Mouse (Mus musculus): ENCODE results near the gene Rap2c.

Gene Rap2c

GRCm38 (mm10) chrX:51017851-51018785, at the start of gene Rap2c:
Rap2c (minus strand) TSS chrX:51018018.
- peak; percentile 69 for DNase-seq

- peak; percentile 15 for DNase-seq
Measured at GRCm38 (mm10) chrX:51066539-51067286, 48.9 kb upstream of the Rap2c start.

- peak; percentile 58 for DNase-seq
Measured at GRCm38 (mm10) chrX:51065773-51066172, 48.0 kb upstream of the Rap2c start.

- no peak for DNase-seq
Measured at GRCm38 (mm10) chrX:51065158-51065664, 47.4 kb upstream of the Rap2c start.

- no peak for DNase-seq
Measured at GRCm38 (mm10) chrX:51060220-51060619, 42.4 kb upstream of the Rap2c start.

GRCm38 (mm10) chrX:51058741-51059140, 40.9 kb upstream of the Rap2c start:
- no peak for DNase-seq

GRCm38 (mm10) chrX:51058317-51058716, 40.5 kb upstream of the Rap2c start:
- no peak for DNase-seq

- DNase-seq = no peak
Measured at GRCm38 (mm10) chrX:51051680-51052461, 34.1 kb upstream of the Rap2c start.

- no peak for DNase-seq
Measured at GRCm38 (mm10) chrX:51035678-51036209, 17.9 kb upstream of the Rap2c start.

- DNase-seq = peak; percentile 47
Measured at GRCm38 (mm10) chrX:51019884-51020283, 2.1 kb upstream of the Rap2c start.

GRCm38 (mm10) chrX:51018786-51019179, 965 bp upstream of the Rap2c start:
- DNase-seq = peak; percentile 70

GRCm38 (mm10) chrX:51016926-51017325, 892 bp downstream of the Rap2c start:
- DNase-seq = peak; percentile 5

- no peak for DNase-seq
Measured at GRCm38 (mm10) chrX:51012280-51012679, 5.5 kb downstream of the Rap2c start.

GRCm38 (mm10) chrX:51010323-51010722, 7.5 kb downstream of the Rap2c start:
- DNase-seq = no peak

- DNase-seq = no peak
Measured at GRCm38 (mm10) chrX:51000791-51001190, 17.0 kb downstream of the Rap2c start.

GRCm38 (mm10) chrX:50995310-50995709, 22.5 kb downstream of the Rap2c start:
- DNase-seq = no peak

GRCm38 (mm10) chrX:50991324-50991723, 26.5 kb downstream of the Rap2c start:
- DNase-seq = no peak

- no peak for DNase-seq
Measured at GRCm38 (mm10) chrX:50989940-50990339, 27.9 kb downstream of the Rap2c start.

GRCm38 (mm10) chrX:50988581-50988980, 29.2 kb downstream of the Rap2c start:
- no peak for DNase-seq

GRCm38 (mm10) chrX:50978428-50978827, 39.4 kb downstream of the Rap2c start:
- DNase-seq = no peak

GRCm38 (mm10) chrX:50972145-50972544, 45.7 kb downstream of the Rap2c start:
- DNase-seq = no peak

- DNase-seq = no peak
Measured at GRCm38 (mm10) chrX:50969907-50970306, 47.9 kb downstream of the Rap2c start.
